Mouse (Mus musculus) E14TG2a.4 (cell line): ENCODE data around the gene Elf1.

Source experiments
- CTCF ChIP-seq: conservative IDR thresholded peaks from 2 replicates; pipeline ENCODE4 v1.5.1; 2014; ENCODE audit warnings: low read length
- NANOG ChIP-seq: IDR thresholded peaks from 2 replicates; pipeline ENCODE4 v1.6.1; 2014; ENCODE audit warnings: borderline replicate concordance, low read length, mixed read lengths

DNA sequence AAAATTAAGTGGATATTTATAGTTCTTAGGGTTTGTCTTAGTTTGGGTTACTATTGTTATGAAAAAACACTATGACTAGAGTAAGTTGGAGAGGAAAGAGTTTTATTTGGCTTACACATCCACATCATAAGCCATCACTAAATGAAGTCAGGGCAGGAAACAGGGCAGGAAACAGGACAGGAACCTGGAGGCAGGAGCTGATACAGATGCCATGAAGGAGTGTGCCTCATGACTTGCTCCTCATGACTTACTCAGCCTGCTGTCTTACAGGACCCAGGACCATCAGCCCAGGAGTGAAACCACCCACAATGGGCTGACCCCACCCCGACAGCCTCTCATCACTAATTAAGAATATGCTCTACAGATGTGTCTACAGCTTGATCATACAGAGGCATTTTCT lies 93.4 kb downstream of the Elf1 start:
- TF ChIP-seq CTCF (no peak), NANOG (no peak)
